Mouse (Mus musculus): ENCODE data around the gene Rps6ka5.

DNA sequence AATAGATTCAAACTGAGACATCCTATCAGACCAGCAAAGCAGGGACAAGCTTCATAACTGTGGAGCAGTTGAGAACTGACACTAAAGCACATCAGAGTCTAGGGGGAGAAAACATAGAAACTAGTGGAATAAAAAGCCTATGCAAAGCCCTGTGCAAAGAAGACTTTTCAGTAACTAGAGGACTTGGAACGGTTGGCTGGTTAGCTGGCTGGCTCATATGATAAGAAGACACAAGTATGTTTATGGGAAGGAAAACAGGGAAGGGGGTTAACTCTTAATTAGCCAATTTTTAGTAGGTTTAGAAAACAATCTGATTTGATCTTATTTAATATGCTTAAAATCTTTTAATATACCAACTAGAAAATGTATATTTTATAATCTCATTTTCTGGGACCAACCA, 16.4 kb downstream of the Rps6ka5 start:
- no peak for TF ChIP-seq CTCF (IDR thresholded peaks at IDR 0.05; ENCODE audit: low read depth)
- no peak; the same call in 1 of the 2 replicates for TF ChIP-seq EP300 (IDR thresholded peaks at IDR 0.05; ENCODE audit: low read depth)
